Mouse (Mus musculus): ENCODE data around the gene Abhd17b. TPM values are rescaled to one million over a fixed set of nuclear protein-coding genes. Genes with fewer than 3 reads are reported as not detected.
A peak's percentile ranks its signal among the peaks of the same experiment; 100 is the strongest.

Abhd17b gene
- total RNA-seq, 2 experiments from 2014 or later: 40.3 to 40.9 TPM

DNA sequence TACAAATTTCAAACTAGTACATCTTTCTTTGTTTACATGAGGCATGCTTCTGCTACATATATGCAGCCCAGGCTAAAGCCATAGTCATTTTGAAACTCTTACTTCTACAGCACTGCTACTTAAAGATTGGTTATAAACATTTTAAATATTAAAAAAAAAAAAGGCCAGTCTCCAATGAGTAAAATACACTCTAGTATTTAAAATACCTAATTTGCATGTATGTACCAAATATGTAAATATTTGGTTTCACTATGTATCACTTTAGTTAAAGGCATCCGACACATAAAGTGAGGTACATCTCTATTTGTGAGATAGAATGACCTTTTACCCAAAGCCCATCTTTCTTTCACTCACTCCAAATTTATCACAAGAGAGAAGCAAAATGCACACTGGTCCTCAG is 24.0 kb upstream of the Abhd17b start:
- no peak for TF ChIP-seq CTCF (IDR thresholded peaks at IDR 0.05)
- DNase-seq (ENCODE audit: extremely low spot score in 1 of 2, low spot score in 2 of 2): no peak
- H3K27ac ChIP-seq: no peak overlapping the region; the same call in 1 of the 2 replicates
- H3K4me3 ChIP-seq: no peak overlapping the region
- intact Hi-C loops (cut with DNase I): no loop called here

DNA sequence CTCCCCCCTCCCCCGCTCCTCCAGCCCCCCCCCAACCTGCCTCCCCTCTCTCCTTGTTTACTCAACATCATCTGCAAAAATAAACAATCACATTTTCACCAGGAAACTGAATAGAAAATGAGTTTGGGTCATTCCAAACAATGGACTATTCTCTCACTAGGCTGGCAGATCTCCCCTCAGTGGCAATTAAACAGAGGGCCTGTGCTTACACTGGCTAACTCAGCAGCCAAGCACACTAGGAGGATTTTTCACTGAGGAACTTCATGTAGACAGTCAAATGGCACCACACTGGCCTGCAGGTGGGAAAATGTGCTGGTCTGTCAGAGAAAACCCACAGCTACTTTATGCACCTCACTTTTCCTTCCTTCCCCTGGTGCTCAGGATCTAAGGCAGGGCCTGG is 23.5 kb upstream of the Abhd17b start:
- DNase-seq (ENCODE audit: extremely low spot score in 1 of 2, low spot score in 2 of 2): no peak
- intact Hi-C loops (cut with DNase I): no loop called here
- no peak for TF ChIP-seq CTCF (IDR thresholded peaks at IDR 0.05)
- no peak overlapping the region for H3K4me3 ChIP-seq
- H3K27ac ChIP-seq: peak overlapping the region; percentile 28; the same call in 1 of the 2 replicates

DNA sequence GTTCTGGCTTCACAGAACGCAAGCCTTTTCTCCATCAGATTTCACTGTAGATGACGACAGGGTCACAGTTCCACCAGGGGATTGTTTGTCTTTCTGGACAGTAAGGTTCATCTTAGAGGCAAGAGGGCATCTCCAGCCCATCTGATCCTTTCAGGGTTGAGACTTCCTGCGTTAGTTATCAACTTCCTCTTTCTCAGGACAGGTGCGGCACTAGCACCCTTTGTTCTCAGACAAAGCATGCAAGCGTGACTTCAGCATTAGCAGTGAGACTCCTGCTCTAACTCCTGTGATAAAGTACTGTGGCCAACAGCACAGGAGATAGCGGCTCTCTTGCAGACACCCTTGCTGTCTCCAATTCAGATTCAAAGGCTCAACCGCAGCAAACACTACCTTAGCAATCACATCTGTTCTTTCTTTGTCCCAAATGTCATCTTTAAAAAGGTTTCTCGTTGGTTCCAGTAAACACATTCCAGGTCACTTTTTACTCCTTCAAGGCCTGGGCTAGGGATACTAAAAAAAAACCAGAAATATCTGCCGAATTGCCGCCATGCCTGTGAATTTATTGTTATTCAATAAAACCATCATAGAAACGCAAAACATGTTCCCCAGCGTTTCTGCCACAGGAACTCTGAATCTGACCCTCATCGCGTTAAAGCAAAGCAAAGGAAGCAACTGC is 22.2 kb upstream of the Abhd17b start:
- no peak for TF ChIP-seq CTCF (IDR thresholded peaks at IDR 0.05)
- Histone ChIP-seq H3K4me3 (no peak overlapping the region), H3K27ac (no peak overlapping the region)
- intact Hi-C loops (cut with DNase I): no loop called here
- no peak for DNase-seq (ENCODE audit: extremely low spot score in 1 of 2, low spot score in 2 of 2)

DNA sequence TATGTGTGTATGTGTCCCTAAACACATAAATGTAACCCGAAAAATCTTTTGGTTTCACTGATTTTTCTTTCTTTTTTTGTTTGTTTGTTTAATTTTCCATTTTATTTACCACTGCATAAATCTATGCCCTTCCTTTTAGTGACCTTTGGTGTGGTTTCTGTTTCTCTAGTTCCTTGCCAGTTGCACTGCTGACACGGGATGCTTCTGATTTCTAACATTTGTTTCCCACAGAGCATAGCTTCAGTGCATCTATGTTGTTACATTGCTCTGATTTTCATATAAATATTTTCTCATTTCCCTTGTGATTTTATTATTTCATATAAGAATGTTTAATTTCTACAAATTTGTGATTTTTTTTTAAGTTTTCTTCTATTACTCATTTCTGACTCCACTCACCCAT is 17.6 kb upstream of the Abhd17b start:
- DNase-seq (ENCODE audit: extremely low spot score in 1 of 2, low spot score in 2 of 2): no peak
- Histone ChIP-seq H3K4me3 (no peak overlapping the region), H3K27ac (no peak overlapping the region)
- TF ChIP-seq CTCF (IDR thresholded peaks at IDR 0.05): no peak
- intact Hi-C loops (cut with DNase I): no loop called here

DNA sequence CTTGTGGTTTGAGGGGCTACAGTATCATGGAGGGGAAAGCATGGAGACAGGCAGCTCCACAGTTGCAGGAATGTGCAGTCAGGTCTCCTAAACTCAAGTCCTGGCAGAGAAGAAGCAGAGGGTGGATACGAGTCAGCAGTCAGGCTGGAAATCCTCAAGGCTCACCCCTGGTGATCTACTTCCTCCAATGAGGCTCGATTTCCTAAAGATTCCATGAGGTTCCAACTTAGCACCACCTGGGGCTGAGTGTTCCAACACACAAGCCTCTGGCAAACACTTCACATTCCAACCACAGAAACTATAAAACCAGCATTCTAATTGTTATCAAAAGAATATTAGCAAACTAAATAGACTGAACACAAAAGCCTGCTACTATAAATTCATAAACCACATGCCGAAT is 16.1 kb upstream of the Abhd17b start:
- intact Hi-C loops (cut with DNase I): no loop called here
- DNase-seq (ENCODE audit: extremely low spot score in 1 of 2, low spot score in 2 of 2): no peak
- no peak for TF ChIP-seq CTCF (IDR thresholded peaks at IDR 0.05)
- Histone ChIP-seq H3K4me3 (no peak overlapping the region), H3K27ac (no peak overlapping the region)

DNA sequence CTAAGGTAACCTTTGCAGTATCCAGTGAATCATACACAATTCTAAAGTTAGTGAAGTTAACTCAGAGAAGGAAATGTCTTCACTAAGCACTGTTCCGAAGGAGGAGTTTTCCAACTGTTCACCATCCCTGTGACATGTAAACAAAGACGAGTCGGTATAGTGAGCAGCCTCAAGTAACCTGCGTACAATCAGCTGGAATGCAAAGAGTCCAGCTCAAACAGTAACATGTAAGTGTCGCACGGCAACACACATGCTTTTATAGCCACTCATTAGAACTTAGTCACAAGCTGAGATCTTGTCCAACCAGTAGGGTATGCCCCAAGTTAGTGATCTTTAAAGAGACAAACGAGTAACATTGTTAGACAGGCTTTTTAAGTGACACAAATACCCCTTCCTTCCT is 15.3 kb upstream of the Abhd17b start:
- Histone ChIP-seq H3K27ac (no peak overlapping the region), H3K4me3 (no peak overlapping the region)
- no peak for DNase-seq (ENCODE audit: extremely low spot score in 1 of 2, low spot score in 2 of 2)
- TF ChIP-seq CTCF (IDR thresholded peaks at IDR 0.05): no peak
- intact Hi-C loops (cut with DNase I): no loop called here

DNA sequence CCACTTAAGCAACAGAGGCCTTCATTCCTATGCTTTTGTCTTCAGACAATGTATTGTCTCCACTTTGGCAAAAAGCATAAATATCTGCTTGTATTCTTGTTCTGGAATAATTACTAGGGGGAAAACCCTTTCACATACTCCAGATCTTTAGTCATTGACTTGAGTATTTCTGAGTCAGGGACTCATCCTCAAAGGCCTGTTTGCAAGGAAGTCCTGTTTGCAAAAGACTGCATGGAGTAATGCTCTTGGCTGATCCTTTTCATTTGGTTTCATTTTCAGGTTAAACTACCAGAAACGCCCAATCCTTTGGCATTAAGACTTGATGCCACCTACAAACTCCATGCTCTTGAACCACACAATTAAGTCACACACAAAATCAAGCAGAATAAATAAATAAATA is 9.1 kb upstream of the Abhd17b start:
- intact Hi-C loops (cut with DNase I): no loop called here
- no peak for TF ChIP-seq CTCF (IDR thresholded peaks at IDR 0.05)
- H3K4me3 ChIP-seq: no peak overlapping the region
- no peak overlapping the region for H3K27ac ChIP-seq
- no peak for DNase-seq (ENCODE audit: extremely low spot score in 1 of 2, low spot score in 2 of 2)

DNA sequence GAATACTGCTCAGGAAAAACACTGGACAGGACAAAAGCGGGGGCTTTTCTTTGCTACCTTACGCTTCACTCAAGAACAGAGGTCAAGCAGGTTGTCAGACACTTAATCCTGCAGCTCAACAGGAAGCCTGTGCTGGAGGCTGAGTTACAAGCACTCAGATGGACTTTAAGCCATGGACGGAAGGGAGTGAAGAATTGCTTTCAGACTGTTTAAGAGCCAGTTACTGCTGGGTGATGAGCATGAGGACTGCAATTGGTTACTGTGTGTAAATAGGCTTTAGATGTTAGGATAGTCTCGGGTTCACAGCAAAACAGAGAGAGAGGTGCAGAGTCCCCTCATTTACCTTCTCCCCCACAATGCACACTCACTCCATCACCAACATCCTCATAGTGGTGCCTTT is 7.7 kb upstream of the Abhd17b start:
- H3K4me3 ChIP-seq: no peak overlapping the region
- H3K27ac ChIP-seq: no peak overlapping the region
- TF ChIP-seq CTCF (IDR thresholded peaks at IDR 0.05): no peak
- no peak for DNase-seq (ENCODE audit: extremely low spot score in 1 of 2, low spot score in 2 of 2)
- intact Hi-C loops (cut with DNase I): no loop called here

DNA sequence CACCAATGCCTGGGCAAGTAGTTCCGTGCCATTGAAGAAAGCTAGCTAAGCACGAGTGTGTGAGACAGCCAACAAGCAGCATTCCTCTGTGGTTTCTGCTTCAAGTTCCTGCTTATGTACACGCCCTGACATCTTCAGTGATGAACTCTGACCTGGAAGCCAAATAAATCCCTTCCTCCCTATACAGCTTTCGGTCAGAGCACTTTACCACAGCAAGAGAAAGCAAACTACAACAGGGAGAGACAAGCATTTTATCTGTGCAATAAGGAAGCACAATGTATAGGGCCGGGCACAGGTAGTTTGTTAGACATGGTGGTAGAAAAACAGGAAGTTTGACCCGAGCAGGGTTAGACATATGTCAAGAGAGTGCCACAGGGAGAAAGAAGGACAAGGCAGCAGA is 6.8 kb upstream of the Abhd17b start:
- no peak for TF ChIP-seq CTCF (IDR thresholded peaks at IDR 0.05)
- Histone ChIP-seq H3K27ac (no peak overlapping the region), H3K4me3 (no peak overlapping the region)
- intact Hi-C loops (cut with DNase I): no loop called here
- no peak for DNase-seq (ENCODE audit: extremely low spot score in 1 of 2, low spot score in 2 of 2)

DNA sequence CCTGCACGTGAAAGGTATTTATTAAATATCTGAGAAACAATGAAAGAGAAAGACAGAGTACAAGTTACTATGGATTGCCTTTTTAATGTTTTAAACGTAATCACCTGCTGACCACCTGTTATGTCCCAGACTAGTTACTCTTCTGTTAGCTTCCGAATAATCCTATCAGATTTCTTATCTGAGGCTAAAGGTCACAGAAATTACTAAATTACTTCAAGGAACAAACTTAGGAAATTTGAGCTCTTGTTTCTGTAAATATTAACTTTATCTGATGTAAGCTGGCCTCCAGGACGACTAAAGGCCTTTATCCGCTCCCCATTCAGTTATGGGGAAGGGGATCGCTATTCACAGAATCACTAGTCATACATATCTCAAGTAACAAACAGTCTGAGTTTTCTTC is 1.3 kb upstream of the Abhd17b start:
- Histone ChIP-seq H3K27ac (peak overlapping the region; percentile 86), H3K4me3 (peak overlapping the region; percentile 94)
- no peak for DNase-seq (ENCODE audit: extremely low spot score in 1 of 2, low spot score in 2 of 2)
- TF ChIP-seq CTCF (IDR thresholded peaks at IDR 0.05): no peak
- intact Hi-C loops (cut with DNase I): loop anchor here (2.0 to 10.0 kb wide), 3 partner anchors 81 to 377 kb away; partner anchors contain the start of gene Zfand5

DNA sequence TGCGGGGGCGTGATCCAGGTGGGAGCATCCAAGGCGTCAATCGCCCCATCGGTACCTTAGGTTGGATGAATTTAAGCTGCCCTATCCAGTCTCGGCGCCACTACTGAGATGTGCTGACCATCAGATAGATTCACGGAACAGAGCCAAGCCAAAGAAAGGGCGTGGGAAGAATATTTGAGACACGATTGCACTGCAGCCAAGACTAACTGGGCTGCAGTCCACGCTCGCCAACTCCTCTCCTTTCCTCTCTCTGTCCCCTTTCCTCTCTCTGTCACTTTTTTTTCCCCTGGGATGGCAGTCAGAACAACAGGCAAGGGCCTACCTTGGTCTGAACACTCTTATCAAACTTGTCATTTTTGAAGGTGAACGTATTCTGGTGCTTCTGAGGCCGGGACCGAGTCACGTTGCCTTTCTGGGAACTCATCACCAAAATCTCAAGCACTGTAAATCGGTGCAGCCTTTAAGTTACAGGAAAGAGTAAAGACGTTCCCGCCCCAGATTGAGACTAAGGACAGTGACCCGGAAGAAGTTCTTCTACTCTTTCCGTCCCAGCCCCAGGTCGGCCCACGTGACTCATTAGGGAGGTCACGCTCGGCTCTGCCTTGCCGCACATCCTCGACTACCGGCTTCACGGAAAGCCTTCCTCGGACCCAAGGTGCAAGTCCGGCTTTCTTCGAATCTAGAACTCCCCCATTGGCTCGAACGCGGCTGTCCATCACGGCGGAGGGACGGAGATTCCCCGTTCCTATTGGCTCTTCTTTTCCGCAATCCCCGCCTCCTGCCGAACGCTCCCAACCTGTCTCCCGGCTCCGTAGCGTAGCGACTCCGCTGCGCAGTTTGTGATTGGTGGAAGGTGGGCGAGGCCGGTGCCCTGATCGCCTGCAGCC is 457 bp upstream of the Abhd17b start, which contains the start of gene 1110059E24Rik:
TSS of gene 1110059E24Rik (minus strand) at position 692 of the 887 bp plus-strand sequence.
- Histone ChIP-seq H3K27ac (peak within 1 kb of the TSS; percentile 86), H3K4me3 (peak within 1 kb of the TSS; percentile 94)
- TF ChIP-seq CTCF (IDR thresholded peaks at IDR 0.05): no peak
- intact Hi-C loops (cut with DNase I): loop anchor here (2.0 to 10.0 kb wide), 3 partner anchors 82 to 378 kb away; partner anchors contain the start of gene Zfand5
- peak; percentile 94 to 96 for DNase-seq (ENCODE audit: extremely low spot score in 1 of 2, low spot score in 2 of 2)

DNA sequence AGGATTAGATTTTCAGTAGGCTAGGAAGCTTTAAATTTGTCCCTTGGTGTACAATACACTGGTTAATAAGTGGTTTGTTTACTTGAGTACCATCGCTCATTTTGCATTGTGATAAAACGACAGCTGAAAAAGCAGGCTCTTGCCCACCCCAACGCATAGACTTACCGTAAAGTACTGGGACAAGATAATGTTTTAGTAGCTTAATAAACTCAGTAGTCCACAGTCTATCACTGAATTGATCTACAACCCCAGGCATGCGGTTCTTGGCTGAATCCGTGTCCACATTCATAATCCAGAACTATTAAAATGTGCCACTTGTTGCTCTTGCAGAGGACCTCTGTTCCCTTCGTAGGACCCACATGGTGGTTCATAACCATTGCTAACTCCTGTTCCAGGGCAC is 1.8 kb downstream of the Abhd17b start:
- peak overlapping the region; percentile 94 for H3K4me3 ChIP-seq
- H3K27ac ChIP-seq: peak overlapping the region; percentile 86
- no peak for DNase-seq (ENCODE audit: extremely low spot score in 1 of 2, low spot score in 2 of 2)
- no peak for TF ChIP-seq CTCF (IDR thresholded peaks at IDR 0.05)
- intact Hi-C loops (cut with DNase I): loop anchor here (10.0 kb wide), 1 partner anchor 380 kb away; the partner anchor contains the start of gene Zfand5

Data from left cerebral cortex, adult 2 months (tissue).